Mouse (Mus musculus) adrenal gland (tissue): ENCODE results near the gene Adamtsl4.
"Not testable (repeated sequence)": the region's sequence is repeated elsewhere in the genome, so short reads cannot be mapped to it uniquely, and the experiment has no call there.

Experiments
- intact Hi-C: fragments of 180-260 bp; cut with DNase I; formaldehyde crosslinking; loops from one replicate; pipeline ENCODE4 v1.15.1; 2025

The Adamtsl4 gene

GRCm38 (mm10) chr3:95662724-95663449 is 24.8 kb downstream of the Adamtsl4 start:
- intact Hi-C loops, result no loop called here

- intact Hi-C loops, result no loop called here
These were observed 25.6 kb downstream of the Adamtsl4 start for GRCm38 (mm10) chr3:95661945-95662715.

- intact Hi-C loops, result no loop called here
These were observed 26.8 kb downstream of the Adamtsl4 start for GRCm38 (mm10) chr3:95660788-95661478.

GRCm38 (mm10) chr3:95659948-95660347 is 27.8 kb downstream of the Adamtsl4 start:
- intact Hi-C loops, result loop anchor here (2.0 kb wide), 1 partner anchor 15 kb away; no protein-coding TSS in a partner anchor

- intact Hi-C loops, result loop anchor here (2.0 kb wide), 1 partner anchor 16 kb away; no protein-coding TSS in a partner anchor
These were observed 28.6 kb downstream of the Adamtsl4 start for GRCm38 (mm10) chr3:95658868-95659712.

- intact Hi-C loops, result loop anchor here (2.0 kb wide), 1 partner anchor 16 kb away; no protein-coding TSS in a partner anchor
These were observed 29.4 kb downstream of the Adamtsl4 start, which contains the start of gene Mcl1 for GRCm38 (mm10) chr3:95658236-95658867. Gene Mcl1, plus strand, starts transcription at chr3:95658788.

GRCm38 (mm10) chr3:95657711-95658110 is 30.0 kb downstream of the Adamtsl4 start:
- intact Hi-C loops, result loop anchor here (2.0 kb wide), 1 partner anchor 17 kb away; no protein-coding TSS in a partner anchor

GRCm38 (mm10) chr3:95657108-95657507 is 30.6 kb downstream of the Adamtsl4 start:
- intact Hi-C loops, result no loop called here

GRCm38 (mm10) chr3:95655437-95655836 is 32.3 kb downstream of the Adamtsl4 start:
- intact Hi-C loops, result no loop called here

- intact Hi-C loops, result not testable (repeated sequence)
These were observed 33.3 kb downstream of the Adamtsl4 start for GRCm38 (mm10) chr3:95654371-95654770.

GRCm38 (mm10) chr3:95653473-95654034 is 34.2 kb downstream of the Adamtsl4 start:
- intact Hi-C loops, result no loop called here

- intact Hi-C loops, result no loop called here
These were observed 34.8 kb downstream of the Adamtsl4 start for GRCm38 (mm10) chr3:95652871-95653270.

- intact Hi-C loops, result no loop called here
These were observed 35.4 kb downstream of the Adamtsl4 start for GRCm38 (mm10) chr3:95652204-95652811.

- intact Hi-C loops, result no loop called here
These were observed 36.1 kb downstream of the Adamtsl4 start for GRCm38 (mm10) chr3:95651391-95652203.

GRCm38 (mm10) chr3:95651033-95651373 is 36.7 kb downstream of the Adamtsl4 start:
- intact Hi-C loops, result no loop called here

- intact Hi-C loops, result no loop called here
These were observed 37.3 kb downstream of the Adamtsl4 start for GRCm38 (mm10) chr3:95650276-95651032.

GRCm38 (mm10) chr3:95648016-95648415 is 39.7 kb downstream of the Adamtsl4 start:
- intact Hi-C loops, result no loop called here
